Mouse (Mus musculus) heart, embryonic 16.5 days (tissue): ENCODE data around the gene Fam208a. TPM values are rescaled to one million over a fixed set of nuclear protein-coding genes. Genes with fewer than 3 reads are reported as not detected.

ENCODE experiments used
- ATAC-seq: fragments of 200-750 bp; cut with Nextera tagmentation; replicated peaks from 2 replicates; pipeline ENCODE4 v1.8.0; 2017; ENCODE audit warnings: moderate number of reproducible peaks; ENCODE audit not compliant: insufficient read depth, low FRiP score; ENCODE audit errors: extremely low read depth
- H3K27ac ChIP-seq: fragments of 300-500 bp; sonication (generic); 2 replicates; pipeline ENCODE4 v1.5.1; 2014; ENCODE audit warnings: mild to moderate bottlenecking, low read length, control low read depth, moderate library complexity
- H3K27me3 ChIP-seq: fragments of 300-500 bp; sonication (generic); 2 replicates; pipeline ENCODE4 v1.6.1; 2014; ENCODE audit warnings: low read length, mixed read lengths; ENCODE audit not compliant: control insufficient read depth, insufficient read depth
- H3K36me3 ChIP-seq: fragments of 300-500 bp; sonication (generic); 2 replicates; pipeline ENCODE4 v1.6.1; 2014; ENCODE audit not compliant: control insufficient read depth, insufficient read depth
- H3K4me1 ChIP-seq: fragments of 300-500 bp; sonication (generic); 2 replicates; pipeline ENCODE4 v1.6.1; 2014; ENCODE audit warnings: low read length, mixed read lengths; ENCODE audit not compliant: control insufficient read depth, insufficient read depth
- H3K4me2 ChIP-seq: fragments of 300-500 bp; sonication (generic); 2 replicates; pipeline ENCODE4 v1.6.1; 2014; ENCODE audit warnings: low read depth, mild to moderate bottlenecking, control low read depth, low read length
- H3K4me3 ChIP-seq: fragments of 300-500 bp; sonication (generic); 2 replicates; pipeline ENCODE4 v1.5.1; 2014; ENCODE audit warnings: mild to moderate bottlenecking, control low read depth, low read length
- H3K9ac ChIP-seq: fragments of 300-500 bp; sonication (generic); 2 replicates; pipeline ENCODE4 v1.6.1; 2014; ENCODE audit warnings: low read length, control low read depth
- H3K9me3 ChIP-seq: fragments of 300-500 bp; sonication (generic); replicated peaks from 2 replicates; pipeline ENCODE4 v1.6.1; 2016; ENCODE audit warnings: low read length; ENCODE audit not compliant: control insufficient read depth
- WGBS: fragments of 180-500 bp; shearing (Covaris S2); extraction: QIAGEN DNeasy Blood & Tissue Kit; methylation state at CpG from one replicate; pipeline ENCODE4 v1.1.7; 2014; 5-methylcytosine and 5-hydroxymethylcytosine counted together
- polyA plus RNA-seq: library from polyadenylated mRNA; unstranded; fragments of >200 nt; fragmentation: Nextera tagmentation; extraction: Ambion mirVana; gene quantifications from 2 replicates; pipeline ENCODE4 v1.2.1, GENCODE M21; 2015

Fam208a gene
- polyA plus RNA-seq, 1 experiment from 2014 or later, result 9.5 TPM

DNA sequence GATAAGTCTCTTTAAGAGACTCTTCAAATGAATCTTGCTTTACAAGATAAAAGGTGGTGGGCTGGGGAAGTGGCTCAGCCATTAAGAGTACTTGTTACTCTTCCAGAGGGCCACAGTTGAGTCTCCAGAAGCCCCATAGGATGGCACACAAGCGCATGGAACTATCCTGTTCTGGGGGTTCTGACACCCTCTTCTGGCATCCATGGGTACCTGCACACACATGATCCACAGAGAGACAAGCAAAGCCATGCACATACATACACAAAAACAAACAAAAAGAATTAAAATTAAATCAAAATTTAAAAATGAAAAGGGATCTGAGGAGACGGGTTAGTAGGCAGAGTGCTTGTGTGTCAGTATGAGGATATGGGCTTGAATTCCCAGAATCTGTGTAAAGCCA is 36.0 kb upstream of the Fam208a start:
- Histone ChIP-seq H3K27ac (no peak overlapping the region), H3K9me3 (no peaks in the 10 kb centered on the region), H3K9ac (no peak overlapping the region), H3K4me3 (no peak overlapping the region), H3K4me2 (no peak overlapping the region), H3K4me1 (no peaks in the 10 kb centered on the region), H3K27me3 (no peaks in the 10 kb centered on the region), H3K36me3 (peaks cover 3% of the 10 kb centered on the region)
- 92% methylated on average over 2 of the region's 2 CpGs for WGBS
- no peak for ATAC-seq

GRCm38 (mm10) chr14:27393806-27394205 is 34.8 kb upstream of the Fam208a start:
- Histone ChIP-seq H3K4me1 (no peaks in the 10 kb centered on the region), H3K27ac (no peak overlapping the region), H3K9me3 (no peaks in the 10 kb centered on the region), H3K4me2 (no peak overlapping the region), H3K9ac (no peak overlapping the region), H3K27me3 (no peaks in the 10 kb centered on the region), H3K36me3 (peaks cover 7% of the 10 kb centered on the region), H3K4me3 (no peak overlapping the region)
- no peak for ATAC-seq
- 45% methylated on average over 10 of the region's 10 CpGs for WGBS

GRCm38 (mm10) chr14:27396424-27396823 is 32.2 kb upstream of the Fam208a start:
- WGBS, result 77% methylated on average over 7 of the region's 7 CpGs
- Histone ChIP-seq H3K4me3 (no peak overlapping the region), H3K4me1 (no peaks in the 10 kb centered on the region), H3K9me3 (no peaks in the 10 kb centered on the region), H3K27me3 (no peaks in the 10 kb centered on the region), H3K27ac (no peak overlapping the region), H3K36me3 (peaks cover 11% of the 10 kb centered on the region), H3K4me2 (no peak overlapping the region), H3K9ac (no peak overlapping the region)
- ATAC-seq, result no peak

DNA sequence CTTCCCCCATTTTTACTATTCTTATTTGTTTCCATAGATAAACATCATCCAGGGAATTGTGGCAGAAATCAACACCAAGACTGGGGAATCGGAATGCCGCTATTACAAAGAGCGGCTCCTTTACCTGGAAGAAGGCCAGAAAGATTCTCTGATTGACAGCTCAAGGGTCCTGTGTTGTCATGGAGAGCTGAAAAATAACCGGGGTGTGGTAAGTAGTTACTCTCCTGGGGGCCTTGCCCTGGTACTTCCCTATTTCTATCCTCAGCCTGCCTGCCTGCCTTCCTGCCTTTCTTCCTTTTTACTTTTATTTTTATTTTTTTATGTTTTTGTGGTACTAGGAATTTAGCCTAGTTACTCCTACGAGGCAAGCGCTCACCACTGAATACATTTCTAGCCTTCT is 31.1 kb upstream of the Fam208a start:
- Histone ChIP-seq H3K4me2 (no peak overlapping the region), H3K9ac (no peak overlapping the region), H3K4me1 (peaks cover 3% of the 10 kb centered on the region; the same call in 1 of the 2 replicates), H3K27me3 (no peaks in the 10 kb centered on the region), H3K4me3 (no peak overlapping the region), H3K27ac (no peak overlapping the region), H3K9me3 (no peaks in the 10 kb centered on the region), H3K36me3 (peaks cover 11% of the 10 kb centered on the region)
- 78% methylated on average over 6 of the region's 6 CpGs for WGBS
- ATAC-seq, result no peak

DNA sequence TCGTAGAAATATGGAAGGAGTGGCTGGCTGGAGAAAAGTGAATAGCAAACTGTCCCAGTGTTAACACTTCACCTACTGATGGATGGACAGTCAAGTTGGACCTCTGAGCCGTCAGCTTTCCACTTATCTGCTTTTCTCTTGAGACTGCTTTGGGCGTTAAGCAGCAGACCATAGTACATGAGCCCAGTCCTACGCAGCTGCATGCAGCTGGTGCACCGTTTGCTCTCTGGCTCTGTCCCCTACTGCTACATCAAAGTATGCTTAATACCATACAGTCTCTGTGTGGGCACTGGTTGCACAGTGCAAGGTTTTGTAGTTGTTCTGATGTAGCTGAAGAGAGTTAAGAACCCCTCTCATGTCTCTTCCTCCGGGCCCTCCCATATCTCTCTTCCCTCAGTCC is 28.1 kb upstream of the Fam208a start:
- Histone ChIP-seq H3K36me3 (peaks cover 24% of the 10 kb centered on the region), H3K4me3 (no peak overlapping the region), H3K9ac (no peak overlapping the region), H3K9me3 (no peaks in the 10 kb centered on the region), H3K4me2 (no peak overlapping the region), H3K27ac (no peak overlapping the region), H3K27me3 (no peaks in the 10 kb centered on the region), H3K4me1 (peaks cover 6% of the 10 kb centered on the region)
- WGBS, result 61% methylated on average over 6 of the region's 6 CpGs
- ATAC-seq, result no peak

DNA sequence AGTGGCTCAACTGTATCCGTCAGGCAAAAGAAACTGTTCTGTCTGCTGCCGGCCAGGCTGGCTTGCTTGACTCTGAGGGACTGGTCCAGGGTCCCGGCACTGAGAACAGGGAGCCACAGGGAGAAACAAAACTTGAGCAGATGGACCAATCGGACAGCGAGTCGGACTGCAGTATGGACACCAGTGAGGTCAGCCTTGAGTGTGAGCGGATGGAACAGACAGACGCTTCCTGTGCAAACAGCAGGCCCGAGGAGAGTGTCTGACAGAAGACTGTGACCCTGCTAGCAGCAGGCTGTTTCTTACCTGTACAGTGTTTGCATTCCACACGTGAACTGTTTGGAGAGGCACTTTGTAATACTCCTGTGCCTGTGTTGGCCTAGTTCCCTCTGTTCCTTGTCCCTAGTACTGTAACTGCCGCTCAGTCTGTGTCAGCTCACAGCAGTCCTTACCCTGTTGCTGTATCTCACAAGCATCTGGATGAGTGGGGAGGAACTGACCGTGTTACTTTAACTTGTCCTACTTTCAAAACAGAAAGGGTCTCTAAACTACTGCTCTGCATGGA is 26.8 kb upstream of the Fam208a start:
- H3K27ac ChIP-seq, result peak overlapping the region; percentile 49; the same call in 1 of the 2 replicates
- H3K4me1 ChIP-seq, result peaks cover 6% of the 10 kb centered on the region
- ATAC-seq, result no peak

GRCm38 (mm10) chr14:27402332-27403250 is 26.0 kb upstream of the Fam208a start:
- 59% methylated on average over 10 of the region's 10 CpGs for WGBS
- H3K4me3 ChIP-seq, result no peak overlapping the region
- no peak for ATAC-seq
- peaks cover 6% of the 10 kb centered on the region for H3K4me1 ChIP-seq
- peaks cover 22% of the 10 kb centered on the region for H3K36me3 ChIP-seq
- peak overlapping the region; percentile 49 for H3K27ac ChIP-seq
- no peak overlapping the region for H3K4me2 ChIP-seq
- H3K9me3 ChIP-seq, result no peaks in the 10 kb centered on the region; the same call in 1 of the 2 replicates
- H3K9ac ChIP-seq, result no peak overlapping the region
- no peaks in the 10 kb centered on the region for H3K27me3 ChIP-seq

More for the DNA sequence above, 26.8 kb upstream of the Fam208a start:
- WGBS, result 66% methylated on average over 12 of the region's 12 CpGs
- Histone ChIP-seq H3K9me3 (no peaks in the 10 kb centered on the region; the same call in 1 of the 2 replicates), H3K4me2 (no peak overlapping the region), H3K27me3 (no peaks in the 10 kb centered on the region), H3K4me3 (no peak overlapping the region), H3K9ac (no peak overlapping the region), H3K36me3 (peaks cover 24% of the 10 kb centered on the region)

DNA sequence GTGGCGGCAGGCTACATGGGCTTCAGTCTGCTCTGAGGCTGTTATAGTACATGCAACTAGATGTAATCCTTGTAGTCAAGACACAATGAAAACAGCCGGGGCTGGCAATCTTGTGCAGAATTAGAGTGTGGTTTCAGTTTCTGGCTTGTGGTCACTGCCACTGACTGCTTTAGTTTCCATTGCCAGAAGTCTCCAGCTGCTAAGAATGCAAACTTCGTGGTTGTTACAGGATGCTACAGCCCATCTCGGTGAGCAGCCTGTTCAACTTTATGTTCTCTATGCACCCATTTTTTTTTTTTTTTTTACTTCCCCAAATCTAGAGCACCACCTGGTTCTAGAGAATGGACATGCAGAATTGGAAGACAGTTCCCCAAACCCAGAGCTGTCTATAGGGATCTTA is 23.2 kb upstream of the Fam208a start:
- Histone ChIP-seq H3K9ac (no peak overlapping the region), H3K4me2 (peak overlapping the region; percentile 3; the same call in 1 of the 2 replicates), H3K36me3 (peaks cover 17% of the 10 kb centered on the region), H3K9me3 (peaks cover 5% of the 10 kb centered on the region; the same call in 1 of the 2 replicates), H3K4me1 (peaks cover 6% of the 10 kb centered on the region), H3K27ac (no peak overlapping the region), H3K4me3 (no peak overlapping the region), H3K27me3 (no peaks in the 10 kb centered on the region)
- 75% methylated on average over 4 of the region's 4 CpGs for WGBS
- ATAC-seq, result no peak

- Histone ChIP-seq H3K4me1 (peaks cover 6% of the 10 kb centered on the region), H3K4me3 (no peak overlapping the region), H3K9ac (no peak overlapping the region), H3K27me3 (no peaks in the 10 kb centered on the region), H3K4me2 (no peak overlapping the region), H3K27ac (no peak overlapping the region), H3K36me3 (peaks cover 14% of the 10 kb centered on the region), H3K9me3 (peaks cover 5% of the 10 kb centered on the region; the same call in 1 of the 2 replicates)
- WGBS, result 100% methylated on average over 2 of the region's 2 CpGs
- no peak for ATAC-seq
Measured at GRCm38 (mm10) chr14:27405947-27406346, 22.7 kb upstream of the Fam208a start.
